Mouse (Mus musculus) midbrain, embryonic 13.5 days (tissue): ENCODE measurements around the gene G2e3. TPM values are rescaled to one million over a fixed set of nuclear protein-coding genes. Genes with fewer than 3 reads are reported as not detected.
A peak's percentile ranks its signal among the peaks of the same experiment; 100 is the strongest.

Source experiments
- ATAC-seq: fragments of 200-750 bp; cut with Nextera tagmentation; 2 replicates; pipeline ENCODE4 v1.8.0; 2017; ENCODE audit warnings: mild to moderate bottlenecking, moderate TSS enrichment, moderate library complexity
- H3K27ac ChIP-seq: fragments of 300-500 bp; sonication (generic); 2 replicates; pipeline ENCODE4 v1.5.1; 2015; ENCODE audit warnings: inconsistent platforms, mild to moderate bottlenecking, moderate library complexity
- H3K27me3 ChIP-seq: fragments of 300-500 bp; sonication (generic); 2 replicates; pipeline ENCODE4 v1.6.1; 2015; ENCODE audit warnings: mild to moderate bottlenecking, inconsistent platforms
- H3K36me3 ChIP-seq: fragments of 300-500 bp; sonication (generic); 2 replicates; pipeline ENCODE4 v1.6.1; 2015; ENCODE audit warnings: mild to moderate bottlenecking, inconsistent platforms
- H3K4me1 ChIP-seq: fragments of 300-500 bp; sonication (generic); replicated peaks from 2 replicates; pipeline ENCODE4 v1.6.1; 2015; ENCODE audit warnings: inconsistent platforms
- H3K4me2 ChIP-seq: fragments of 300-500 bp; sonication (generic); replicated peaks from 2 replicates; pipeline ENCODE4 v1.6.1; 2015; ENCODE audit warnings: moderate library complexity, mild to moderate bottlenecking, inconsistent platforms
- H3K4me3 ChIP-seq: fragments of 300-500 bp; sonication (generic); replicated peaks from 2 replicates; pipeline ENCODE4 v1.5.1; 2015; ENCODE audit warnings: mild to moderate bottlenecking, inconsistent platforms
- H3K9ac ChIP-seq: fragments of 300-500 bp; sonication (generic); replicated peaks from 2 replicates; pipeline ENCODE4 v1.6.1; 2015; ENCODE audit warnings: mild to moderate bottlenecking, inconsistent platforms
- H3K9me3 ChIP-seq: fragments of 300-500 bp; sonication (generic); 2 replicates; pipeline ENCODE4 v1.6.1; 2016; ENCODE audit warnings: mild to moderate bottlenecking, inconsistent platforms
- WGBS: fragments of 180-500 bp; shearing (Covaris S2); methylation state at CpG from one replicate; pipeline ENCODE4 v1.1.7; 2015; 5-methylcytosine and 5-hydroxymethylcytosine counted together
- polyA plus RNA-seq: library from polyadenylated mRNA; unstranded; fragments of >200 nt; fragmentation: Nextera tagmentation; extraction: Ambion mirVana; gene quantifications from 2 replicates; pipeline ENCODE4 v1.2.1, GENCODE M21; 2015

G2e3 gene
- polyA plus RNA-seq: 31.5 and 31.7 TPM in 2 replicates

DNA sequence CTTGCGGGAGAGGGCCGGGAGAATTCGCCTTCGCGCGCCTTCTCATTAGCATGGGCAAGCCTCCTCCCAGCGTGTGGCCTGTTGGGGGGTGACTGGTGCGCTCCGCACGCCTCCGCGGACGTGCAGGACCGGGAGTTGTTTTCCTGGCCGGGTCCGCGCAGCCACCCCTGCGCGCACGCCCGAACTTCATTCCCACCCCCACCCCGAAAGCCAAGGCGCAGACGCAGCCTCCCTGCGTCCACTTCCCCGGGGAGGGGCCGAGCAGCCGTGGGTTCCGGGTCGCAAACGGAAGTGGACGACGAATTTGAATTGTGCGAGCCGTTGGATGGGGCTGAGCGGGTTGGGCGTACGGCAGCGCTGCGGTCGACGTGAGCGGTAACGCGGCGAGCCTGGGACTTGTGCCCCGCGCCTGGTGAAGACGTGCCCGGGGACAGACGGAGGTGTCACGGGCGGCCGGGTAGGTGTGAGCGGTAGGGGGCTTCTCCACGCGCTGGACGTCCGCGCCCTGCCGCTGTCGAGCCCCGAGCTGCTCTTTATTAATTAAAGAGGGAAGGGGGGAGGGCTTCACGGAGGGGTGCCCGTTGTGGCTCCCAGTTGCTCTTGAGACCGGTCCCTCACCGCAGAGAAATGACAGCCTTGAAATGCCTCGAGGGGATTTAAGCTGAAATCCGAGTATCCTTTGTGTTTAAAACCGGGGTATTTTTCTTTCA is at the start of gene G2e3:
Gene G2e3 (plus strand): TSS at position 74 of the 710 bp plus-strand sequence.
- WGBS: under 1% methylated on average over 70 of the region's 70 CpGs
- H3K9ac ChIP-seq: peak within 1 kb of the TSS; percentile 90
- H3K4me3 ChIP-seq: peak within 1 kb of the TSS; percentile 81
- H3K27me3 ChIP-seq: no peaks in the 10 kb centered on the region
- H3K9me3 ChIP-seq: no peaks in the 10 kb centered on the region
- peaks cover 14% of the 10 kb centered on the region for H3K36me3 ChIP-seq
- H3K4me2 ChIP-seq: peak within 1 kb of the TSS; percentile 60
- peak within 1 kb of the TSS; percentile 96 for H3K27ac ChIP-seq
- H3K4me1 ChIP-seq: peaks cover 26% of the 10 kb centered on the region
- peak; percentile 98 for ATAC-seq

- H3K9ac ChIP-seq: no peak overlapping the region
- no peak for ATAC-seq
- no peaks in the 10 kb centered on the region for H3K36me3 ChIP-seq
- H3K9me3 ChIP-seq: no peaks in the 10 kb centered on the region
- no peak overlapping the region for H3K4me3 ChIP-seq
- H3K27ac ChIP-seq: no peak overlapping the region
- WGBS: 91% methylated on average over 3 of the region's 3 CpGs
- H3K27me3 ChIP-seq: no peaks in the 10 kb centered on the region
- no peak overlapping the region for H3K4me2 ChIP-seq
- H3K4me1 ChIP-seq: no peaks in the 10 kb centered on the region
Observed at GRCm38 (mm10) chr12:51323604-51324003, 24.3 kb upstream of the G2e3 start.

DNA sequence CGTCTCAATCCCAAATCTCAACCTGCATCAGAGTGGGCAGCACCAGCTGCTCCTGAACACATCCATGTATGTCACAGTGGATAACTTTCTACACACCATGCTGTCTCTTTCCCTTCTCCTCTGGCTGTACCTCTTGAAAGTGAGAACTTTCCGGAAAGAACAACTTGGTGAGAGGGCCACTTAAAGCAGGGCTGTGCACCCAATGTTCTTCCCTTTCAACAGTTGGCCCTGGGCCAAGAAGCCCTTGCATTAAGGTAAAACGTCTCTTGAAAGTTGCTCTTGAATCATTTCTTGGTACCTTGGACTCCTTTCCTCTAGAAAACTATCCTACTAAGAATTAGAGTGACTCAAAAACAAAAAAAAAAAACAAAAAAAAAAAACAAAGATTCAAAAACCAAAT is 21.0 kb upstream of the G2e3 start:
- ATAC-seq: no peak
- Histone ChIP-seq H3K27ac (no peak overlapping the region), H3K4me2 (no peak overlapping the region), H3K9me3 (no peaks in the 10 kb centered on the region), H3K4me3 (no peak overlapping the region), H3K4me1 (no peaks in the 10 kb centered on the region), H3K27me3 (no peaks in the 10 kb centered on the region), H3K9ac (no peak overlapping the region), H3K36me3 (no peaks in the 10 kb centered on the region)
- WGBS: 94% methylated on average over 3 of the region's 3 CpGs

DNA sequence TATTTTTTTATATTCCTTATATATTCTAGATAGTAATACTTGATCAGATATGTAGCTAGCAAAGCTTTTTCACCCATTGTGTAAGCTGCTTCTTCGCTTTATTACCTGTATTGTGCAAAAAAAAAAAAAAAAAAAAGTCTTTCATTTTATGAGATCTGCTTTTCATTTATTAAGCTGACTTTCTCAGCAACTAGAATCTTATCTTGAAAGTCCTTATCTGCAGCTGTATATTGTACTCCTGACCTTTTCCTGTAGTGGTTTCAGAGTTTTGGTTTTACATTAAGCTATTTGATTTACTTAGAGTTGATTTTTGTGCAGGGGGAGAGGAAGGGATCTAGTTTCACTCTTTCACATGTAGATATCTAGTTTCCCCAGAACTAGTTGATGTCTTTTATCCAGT is 10.8 kb upstream of the G2e3 start:
- 96% methylated on average over 1 of the region's 1 CpGs for WGBS
- H3K4me3 ChIP-seq: no peak overlapping the region
- H3K27me3 ChIP-seq: no peaks in the 10 kb centered on the region
- no peak overlapping the region for H3K27ac ChIP-seq
- no peaks in the 10 kb centered on the region for H3K4me1 ChIP-seq
- H3K36me3 ChIP-seq: no peaks in the 10 kb centered on the region
- no peaks in the 10 kb centered on the region for H3K9me3 ChIP-seq
- no peak for ATAC-seq
- H3K9ac ChIP-seq: no peak overlapping the region
- H3K4me2 ChIP-seq: no peak overlapping the region

GRCm38 (mm10) chr12:51346121-51346520 is 1.7 kb upstream of the G2e3 start:
- Histone ChIP-seq H3K4me3 (no peak overlapping the region), H3K9ac (no peak overlapping the region), H3K27ac (no peak overlapping the region), H3K9me3 (no peaks in the 10 kb centered on the region), H3K36me3 (no peaks in the 10 kb centered on the region), H3K4me2 (no peak overlapping the region), H3K27me3 (no peaks in the 10 kb centered on the region), H3K4me1 (peaks cover 26% of the 10 kb centered on the region)
- no peak for ATAC-seq
- WGBS: 47% methylated on average over 4 of the region's 4 CpGs

GRCm38 (mm10) chr12:51348698-51348998 is 787 bp downstream of the G2e3 start:
- peak; percentile 55 for ATAC-seq
- peak overlapping the region; percentile 90 for H3K9ac ChIP-seq
- peak overlapping the region; percentile 81 for H3K4me3 ChIP-seq
- H3K9me3 ChIP-seq: no peaks in the 10 kb centered on the region
- H3K4me2 ChIP-seq: peak overlapping the region; percentile 60
- peaks cover 26% of the 10 kb centered on the region for H3K4me1 ChIP-seq
- peaks cover 18% of the 10 kb centered on the region for H3K36me3 ChIP-seq
- H3K27me3 ChIP-seq: no peaks in the 10 kb centered on the region
- 1% methylated on average over 10 of the region's 10 CpGs for WGBS
- H3K27ac ChIP-seq: peak overlapping the region; percentile 96

DNA sequence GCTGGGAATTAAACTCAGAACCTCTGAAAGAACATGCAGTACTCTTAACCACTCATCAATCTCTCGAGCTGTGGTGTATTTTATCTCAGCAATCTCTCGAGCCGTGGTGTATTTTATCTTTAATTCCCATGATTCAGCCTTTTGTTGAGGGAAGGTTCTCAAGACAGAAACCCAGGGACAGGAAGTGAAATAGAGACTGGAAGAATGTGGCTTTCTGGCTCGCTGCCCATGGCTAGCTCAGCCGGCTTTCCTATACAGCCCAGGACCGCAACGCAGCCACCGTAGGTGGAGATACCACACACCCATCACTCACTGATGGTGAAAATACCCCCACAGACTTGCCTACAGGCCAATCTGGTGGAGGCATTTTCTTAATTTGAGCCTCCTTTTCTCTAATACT is 7.4 kb downstream of the G2e3 start:
- Histone ChIP-seq H3K9me3 (no peaks in the 10 kb centered on the region), H3K27ac (no peak overlapping the region), H3K4me2 (no peak overlapping the region), H3K36me3 (peaks cover 67% of the 10 kb centered on the region), H3K9ac (no peak overlapping the region), H3K4me1 (peaks cover 8% of the 10 kb centered on the region), H3K27me3 (no peaks in the 10 kb centered on the region), H3K4me3 (no peak overlapping the region)
- 85% methylated on average over 8 of the region's 8 CpGs for WGBS
- no peak for ATAC-seq

GRCm38 (mm10) chr12:51361294-51361693 is 13.4 kb downstream of the G2e3 start:
- ATAC-seq: no peak
- Histone ChIP-seq H3K9ac (no peak overlapping the region), H3K4me1 (no peaks in the 10 kb centered on the region), H3K36me3 (peaks cover 73% of the 10 kb centered on the region), H3K4me3 (no peak overlapping the region), H3K9me3 (no peaks in the 10 kb centered on the region), H3K27ac (no peak overlapping the region), H3K27me3 (no peaks in the 10 kb centered on the region), H3K4me2 (no peak overlapping the region)

GRCm38 (mm10) chr12:51362898-51363297 is 15.0 kb downstream of the G2e3 start:
- H3K4me2 ChIP-seq: no peak overlapping the region
- no peak overlapping the region for H3K4me3 ChIP-seq
- peaks cover 75% of the 10 kb centered on the region for H3K36me3 ChIP-seq
- 90% methylated on average over 1 of the region's 1 CpGs for WGBS
- H3K27me3 ChIP-seq: no peaks in the 10 kb centered on the region
- H3K4me1 ChIP-seq: no peaks in the 10 kb centered on the region
- H3K27ac ChIP-seq: no peak overlapping the region
- ATAC-seq: no peak
- no peaks in the 10 kb centered on the region for H3K9me3 ChIP-seq
- H3K9ac ChIP-seq: no peak overlapping the region

GRCm38 (mm10) chr12:51368504-51368903 is 20.6 kb downstream of the G2e3 start:
- Histone ChIP-seq H3K4me3 (no peak overlapping the region), H3K4me1 (no peaks in the 10 kb centered on the region), H3K9ac (no peak overlapping the region), H3K4me2 (no peak overlapping the region), H3K27me3 (no peaks in the 10 kb centered on the region), H3K27ac (no peak overlapping the region), H3K9me3 (no peaks in the 10 kb centered on the region), H3K36me3 (peaks cover 61% of the 10 kb centered on the region)
- WGBS: 94% methylated on average over 3 of the region's 3 CpGs
- no peak for ATAC-seq

DNA sequence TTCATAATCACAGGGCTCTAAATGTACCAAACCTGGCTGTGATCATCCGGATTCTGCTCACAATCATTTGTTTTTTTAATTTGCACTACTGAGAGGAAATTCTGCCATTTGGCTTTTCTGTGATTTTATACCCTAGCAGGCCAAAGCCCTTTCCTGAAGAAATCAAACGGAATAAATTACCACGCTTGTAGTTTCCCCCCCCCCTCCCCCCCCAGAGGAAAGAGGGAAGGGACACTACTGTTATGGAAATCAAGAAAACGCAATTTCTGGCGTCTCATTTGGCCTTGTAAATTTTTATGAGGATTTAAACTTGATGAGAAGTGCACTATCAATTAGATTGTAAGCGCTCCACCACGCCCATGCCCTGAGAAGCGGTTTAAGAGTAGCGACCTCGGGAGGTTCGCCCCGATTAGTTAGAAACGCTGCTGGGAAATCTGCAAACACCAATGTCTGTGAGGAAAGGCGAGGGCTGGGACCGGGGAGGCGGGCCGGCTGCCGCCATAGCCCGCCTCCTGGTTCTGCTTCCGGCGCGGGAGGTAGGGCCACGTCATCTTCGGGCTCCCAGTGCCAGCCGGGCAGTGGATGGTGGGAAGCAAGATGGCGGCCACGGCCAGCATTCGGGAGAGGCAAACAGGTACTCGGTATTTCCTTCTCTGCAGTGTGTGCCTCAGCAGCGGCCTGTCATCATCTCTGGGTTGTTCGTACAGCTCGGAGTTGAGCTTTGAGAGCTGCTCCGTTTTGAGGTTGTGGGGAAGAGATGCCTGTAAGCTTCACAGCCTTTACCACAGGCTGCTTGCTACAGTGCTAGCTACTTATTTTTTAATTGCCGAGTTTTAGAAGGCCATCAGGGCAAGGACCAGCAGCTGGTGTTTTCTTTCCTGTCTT is 29.4 kb downstream of the G2e3 start, which contains the start of gene Scfd1:
Gene Scfd1 (plus strand): TSS at position 508 of the 885 bp plus-strand sequence.
- peaks cover 11% of the 10 kb centered on the region for H3K36me3 ChIP-seq
- peak within 1 kb of the TSS; percentile 85 for H3K27ac ChIP-seq
- no peaks in the 10 kb centered on the region for H3K9me3 ChIP-seq
- ATAC-seq: peak; percentile 100
- WGBS: 1% methylated on average over 34 of the region's 34 CpGs
- H3K27me3 ChIP-seq: no peaks in the 10 kb centered on the region
- H3K9ac ChIP-seq: peak within 1 kb of the TSS; percentile 79
- H3K4me3 ChIP-seq: peak within 1 kb of the TSS; percentile 74
- peak within 1 kb of the TSS; percentile 63 for H3K4me2 ChIP-seq
- H3K4me1 ChIP-seq: 0 out of 2 replicates have a peak, but pooled peaks cover 5% of the 10 kb centered on the region

DNA sequence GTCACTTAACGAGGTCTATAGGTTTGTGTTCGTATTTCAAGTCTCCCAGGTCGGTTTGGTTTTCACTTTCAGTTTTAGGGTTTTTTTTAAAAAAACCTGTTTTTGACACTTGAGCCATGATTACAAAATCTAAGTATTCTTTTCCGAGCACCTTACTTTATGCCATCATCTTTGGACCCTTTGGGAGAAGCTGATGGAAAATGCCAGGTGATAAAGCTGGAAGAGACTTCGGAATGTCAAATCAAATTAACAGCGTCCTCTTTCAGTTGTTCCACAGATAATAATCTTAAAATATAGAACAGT is 30.0 kb downstream of the G2e3 start:
- WGBS: 21% methylated on average over 6 of the region's 6 CpGs
- Histone ChIP-seq H3K36me3 (peaks cover 9% of the 10 kb centered on the region), H3K4me2 (peak overlapping the region; percentile 63), H3K27ac (peak overlapping the region; percentile 85), H3K27me3 (no peaks in the 10 kb centered on the region), H3K4me1 (0 out of 2 replicates have a peak, but pooled peaks cover 5% of the 10 kb centered on the region), H3K9me3 (no peaks in the 10 kb centered on the region), H3K9ac (peak overlapping the region; percentile 79), H3K4me3 (peak overlapping the region; percentile 74)
- no peak for ATAC-seq
